Mouse (Mus musculus) limb, embryonic 10.5 days (tissue): Measurements from ENCODE around the gene Ssr2. TPM values are rescaled to one million over a fixed set of nuclear protein-coding genes. Genes with fewer than 3 reads are reported as not detected.

Experiments used
- DNase-seq: peaks from one replicate; pipeline ENCODE4 v3.0.0-alpha.2; 2017; ENCODE audit warnings: low spot score
- H3K27ac ChIP-seq: fragments of 300-500 bp; sonication (generic); 2 replicates; pipeline ENCODE4 v1.5.1; 2016; ENCODE audit warnings: mild to moderate bottlenecking
- H3K27me3 ChIP-seq: fragments of 300-500 bp; sonication (generic); 2 replicates; pipeline ENCODE4 v1.6.1; 2016; ENCODE audit warnings: low read depth, mild to moderate bottlenecking; ENCODE audit not compliant: poor library complexity, severe bottlenecking
- H3K36me3 ChIP-seq: fragments of 300-500 bp; sonication (generic); 2 replicates; pipeline ENCODE4 v1.6.1; 2016; ENCODE audit warnings: mild to moderate bottlenecking, moderate library complexity
- H3K4me1 ChIP-seq: fragments of 300-500 bp; sonication (generic); 2 replicates; pipeline ENCODE4 v1.6.1; 2016
- H3K4me3 ChIP-seq: fragments of 300-500 bp; sonication (generic); 2 replicates; pipeline ENCODE4 v1.5.1; 2016; ENCODE audit warnings: mild to moderate bottlenecking, moderate library complexity
- H3K9me3 ChIP-seq: fragments of 300-500 bp; sonication (generic); replicated peaks from 2 replicates; pipeline ENCODE4 v1.6.1; 2016; ENCODE audit warnings: mild to moderate bottlenecking
- WGBS: fragments of 180-500 bp; shearing (Covaris S2); methylation state at CpG from one replicate; pipeline ENCODE4 v1.1.7; 2016; 5-methylcytosine and 5-hydroxymethylcytosine counted together
- polyA plus RNA-seq: library from polyadenylated mRNA; unstranded; fragments of >200 nt; fragmentation: Nextera tagmentation; extraction: Ambion mirVana; gene quantifications from 2 replicates; pipeline ENCODE4 v1.2.1, GENCODE M21; 2016

Gene Ssr2
- polyA plus RNA-seq, 1 experiment from 2014 or later = 199 TPM

DNA sequence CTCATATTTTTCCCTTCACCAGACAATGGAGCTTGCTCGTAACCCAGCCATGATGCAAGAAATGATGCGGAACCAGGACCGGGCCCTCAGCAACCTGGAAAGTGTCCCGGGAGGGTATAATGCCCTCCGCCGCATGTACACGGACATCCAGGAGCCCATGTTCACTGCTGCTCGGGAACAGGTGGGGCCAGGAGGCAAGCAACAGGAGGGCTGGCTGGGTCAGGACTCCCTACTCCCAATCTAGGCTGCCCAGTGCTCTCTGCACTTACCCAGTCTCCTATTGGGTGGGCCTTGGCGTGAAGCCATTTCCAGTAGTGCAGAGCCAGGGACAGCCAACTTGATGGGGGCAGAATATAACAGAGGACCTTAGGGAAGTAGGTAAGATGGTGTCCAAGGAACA lies 16.1 kb upstream of the Ssr2 start:
- WGBS = 95% methylated on average over 9 of the region's 9 CpGs
- peaks cover 11% of the 10 kb centered on the region for H3K4me1 ChIP-seq
- H3K4me3 ChIP-seq = no peak overlapping the region
- no peak for DNase-seq
- no peak overlapping the region for H3K27ac ChIP-seq
- peaks cover 95% of the 10 kb centered on the region for H3K36me3 ChIP-seq
- no peaks in the 10 kb centered on the region for H3K27me3 ChIP-seq
- no peaks in the 10 kb centered on the region for H3K9me3 ChIP-seq

DNA sequence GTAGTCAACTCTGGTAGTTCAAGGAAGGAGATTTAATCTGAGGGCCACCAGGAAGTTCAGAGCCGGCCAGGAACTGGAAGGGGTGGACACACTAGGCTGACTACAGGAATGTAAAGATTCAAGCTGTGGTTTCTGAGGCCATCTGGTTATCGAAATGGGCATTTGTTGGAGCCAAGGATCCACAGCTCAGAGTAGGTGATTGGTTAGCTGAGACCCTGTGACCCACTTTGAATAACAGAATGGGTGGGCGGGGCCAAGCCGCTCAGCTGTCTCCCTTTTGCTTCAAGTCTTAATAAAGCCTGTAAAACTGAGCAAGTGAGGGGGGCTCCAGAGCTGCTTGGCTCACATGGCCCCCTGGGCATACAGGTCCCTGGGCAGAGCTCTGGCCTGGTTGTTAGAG lies 13.7 kb upstream of the Ssr2 start:
- H3K27me3 ChIP-seq = no peaks in the 10 kb centered on the region
- no peaks in the 10 kb centered on the region for H3K4me1 ChIP-seq
- no peak overlapping the region for H3K4me3 ChIP-seq
- H3K27ac ChIP-seq = no peak overlapping the region
- H3K9me3 ChIP-seq = no peaks in the 10 kb centered on the region
- H3K36me3 ChIP-seq = peaks cover 100% of the 10 kb centered on the region
- WGBS = 77% methylated on average over 4 of the region's 4 CpGs
- DNase-seq = no peak

DNA sequence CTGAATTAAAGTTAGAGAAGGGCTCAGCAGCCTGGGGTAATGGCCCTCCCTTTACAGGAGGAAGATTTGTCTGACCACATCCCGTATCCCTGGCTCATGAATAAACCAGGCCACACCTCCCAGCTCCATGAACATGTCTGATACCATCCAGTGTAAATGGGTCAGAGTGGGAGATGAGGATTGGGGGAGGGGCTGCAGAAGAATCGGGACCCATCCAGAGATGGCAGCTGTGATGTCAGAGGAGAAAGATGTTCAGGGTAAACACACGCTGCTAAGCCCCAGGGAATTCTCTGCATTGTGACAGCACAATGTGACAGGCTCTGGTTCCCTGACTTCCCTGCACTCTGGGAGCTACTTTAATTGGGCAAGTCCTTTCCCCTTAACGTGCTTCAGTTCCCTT lies 12.2 kb upstream of the Ssr2 start:
- H3K9me3 ChIP-seq = no peaks in the 10 kb centered on the region
- no peaks in the 10 kb centered on the region for H3K4me1 ChIP-seq
- no peaks in the 10 kb centered on the region for H3K27me3 ChIP-seq
- H3K36me3 ChIP-seq = peaks cover 100% of the 10 kb centered on the region
- DNase-seq = no peak
- no peak overlapping the region for H3K4me3 ChIP-seq
- no peak overlapping the region for H3K27ac ChIP-seq
- WGBS = 81% methylated on average over 4 of the region's 4 CpGs

DNA sequence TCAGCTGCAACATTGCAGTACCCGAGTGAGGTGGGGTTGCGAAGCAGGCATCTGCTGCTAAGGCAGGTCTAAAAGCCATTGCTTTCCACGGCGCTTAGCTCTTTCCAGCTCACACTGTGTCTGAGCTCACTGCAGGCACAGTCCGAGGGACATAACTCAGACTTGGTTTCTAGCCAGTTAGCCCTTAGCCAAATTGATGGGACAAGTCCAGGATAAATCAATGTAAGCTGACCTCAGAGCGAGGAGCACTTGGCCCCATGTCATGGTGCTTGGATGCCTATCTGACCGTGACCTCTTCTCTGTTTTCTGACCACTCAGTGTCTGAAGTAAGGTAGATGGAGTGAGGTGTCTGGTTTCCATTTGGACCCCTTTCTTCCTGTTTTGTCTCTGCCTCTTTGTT lies 11.7 kb upstream of the Ssr2 start:
- WGBS = 89% methylated on average over 7 of the region's 7 CpGs
- Histone ChIP-seq H3K4me1 (no peaks in the 10 kb centered on the region), H3K4me3 (no peak overlapping the region), H3K27me3 (no peaks in the 10 kb centered on the region), H3K9me3 (no peaks in the 10 kb centered on the region), H3K27ac (no peak overlapping the region), H3K36me3 (peaks cover 100% of the 10 kb centered on the region)
- no peak for DNase-seq

DNA sequence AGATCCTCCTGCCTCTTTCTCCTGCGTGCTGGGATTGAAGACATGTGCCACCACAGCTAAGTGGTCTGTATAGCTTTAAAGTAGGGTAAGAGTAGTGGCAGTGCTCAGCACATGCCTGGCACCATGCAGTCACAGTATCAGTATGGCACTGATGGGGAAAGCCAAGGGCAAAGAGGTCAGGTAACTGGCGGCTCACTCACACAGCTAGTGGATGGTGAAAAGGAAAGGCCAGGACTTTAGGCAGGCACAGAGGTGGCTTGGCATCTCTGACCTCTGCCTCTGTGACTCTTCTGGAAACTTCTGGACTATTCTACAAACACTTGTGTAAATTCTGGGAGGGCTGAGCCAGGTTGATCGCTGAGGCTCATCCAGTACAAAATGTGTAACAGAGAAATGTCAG lies 9.6 kb upstream of the Ssr2 start:
- 92% methylated on average over 3 of the region's 3 CpGs for WGBS
- no peak for DNase-seq
- Histone ChIP-seq H3K4me3 (no peak overlapping the region), H3K27ac (no peak overlapping the region), H3K9me3 (no peaks in the 10 kb centered on the region), H3K36me3 (peaks cover 98% of the 10 kb centered on the region), H3K4me1 (no peaks in the 10 kb centered on the region), H3K27me3 (no peaks in the 10 kb centered on the region)

DNA sequence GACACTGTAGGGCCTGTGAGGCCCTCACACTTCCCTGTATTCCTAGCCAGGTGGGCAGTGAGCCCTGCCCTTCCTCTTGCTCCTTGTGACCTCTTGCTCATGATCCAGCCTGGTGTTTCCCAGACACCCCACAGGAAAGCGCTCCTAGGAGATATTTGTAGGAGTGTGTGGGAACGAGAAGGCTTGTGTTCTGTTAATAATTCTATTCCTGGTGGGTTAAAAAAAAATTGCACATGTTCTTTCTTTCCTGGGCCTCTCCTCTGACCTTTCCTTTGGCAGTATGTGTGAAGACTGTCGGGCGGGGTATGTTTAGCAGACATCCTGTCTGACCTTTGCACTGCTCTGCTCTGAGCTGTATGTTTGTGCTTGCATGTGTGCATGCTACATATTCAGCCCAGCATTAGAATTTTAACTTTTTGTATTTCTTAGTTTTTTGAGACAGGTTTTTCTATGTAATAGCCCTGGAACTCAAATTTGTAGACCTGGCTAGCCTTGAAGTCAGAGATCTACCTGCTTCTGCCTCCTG lies 9.1 kb upstream of the Ssr2 start:
- Histone ChIP-seq H3K9me3 (no peaks in the 10 kb centered on the region), H3K4me3 (no peak overlapping the region), H3K4me1 (no peaks in the 10 kb centered on the region), H3K36me3 (peaks cover 93% of the 10 kb centered on the region), H3K27me3 (no peaks in the 10 kb centered on the region), H3K27ac (no peak overlapping the region)
- 93% methylated on average over 4 of the region's 4 CpGs for WGBS
- no peak for DNase-seq

DNA sequence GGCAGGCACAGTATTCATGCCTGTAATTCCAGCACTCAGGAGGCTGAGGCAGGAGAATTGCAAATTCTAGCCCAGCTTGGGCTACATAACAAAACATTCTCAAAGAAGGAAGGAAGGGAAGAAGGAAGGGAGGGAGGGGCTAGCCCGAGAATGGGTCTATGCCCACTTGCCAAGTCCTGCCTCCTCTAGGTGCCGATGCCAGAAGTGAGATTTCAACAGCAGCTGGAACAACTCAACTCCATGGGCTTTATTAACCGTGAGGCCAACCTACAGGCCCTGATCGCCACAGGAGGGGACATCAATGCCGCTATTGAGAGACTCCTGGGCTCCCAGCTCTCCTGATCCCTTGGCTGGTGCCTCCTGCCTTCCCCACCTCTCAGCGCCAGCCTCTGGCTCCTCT lies 7.8 kb upstream of the Ssr2 start:
- peaks cover 81% of the 10 kb centered on the region for H3K36me3 ChIP-seq
- H3K27ac ChIP-seq = no peak overlapping the region
- no peak for DNase-seq
- 96% methylated on average over 6 of the region's 6 CpGs for WGBS
- no peak overlapping the region for H3K4me3 ChIP-seq
- H3K27me3 ChIP-seq = no peaks in the 10 kb centered on the region
- no peaks in the 10 kb centered on the region for H3K4me1 ChIP-seq
- no peaks in the 10 kb centered on the region for H3K9me3 ChIP-seq

DNA sequence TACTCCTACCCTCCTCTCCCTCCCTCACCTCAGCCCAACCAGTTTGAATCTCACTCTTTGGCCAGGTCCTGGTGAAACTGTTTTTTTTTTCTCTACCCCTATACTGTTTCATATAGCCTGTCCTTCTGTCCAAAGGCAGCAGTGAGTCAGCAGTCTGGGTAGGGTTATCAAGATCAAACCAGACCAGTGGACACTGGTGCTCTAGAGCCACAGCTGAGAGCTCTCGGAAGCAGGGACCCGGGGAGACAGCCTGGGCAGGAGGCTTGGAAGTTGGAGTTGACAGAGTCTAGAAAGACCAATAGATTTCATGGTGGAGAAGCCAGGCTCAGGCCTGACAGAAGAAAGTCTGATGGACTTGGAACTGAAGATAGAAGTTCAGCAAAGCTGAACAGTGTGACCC lies 7.1 kb upstream of the Ssr2 start:
- Histone ChIP-seq H3K4me3 (no peak overlapping the region), H3K36me3 (peaks cover 73% of the 10 kb centered on the region), H3K4me1 (no peaks in the 10 kb centered on the region), H3K27me3 (no peaks in the 10 kb centered on the region), H3K9me3 (no peaks in the 10 kb centered on the region), H3K27ac (no peak overlapping the region)
- DNase-seq = no peak
- WGBS = 91% methylated on average over 2 of the region's 2 CpGs

DNA sequence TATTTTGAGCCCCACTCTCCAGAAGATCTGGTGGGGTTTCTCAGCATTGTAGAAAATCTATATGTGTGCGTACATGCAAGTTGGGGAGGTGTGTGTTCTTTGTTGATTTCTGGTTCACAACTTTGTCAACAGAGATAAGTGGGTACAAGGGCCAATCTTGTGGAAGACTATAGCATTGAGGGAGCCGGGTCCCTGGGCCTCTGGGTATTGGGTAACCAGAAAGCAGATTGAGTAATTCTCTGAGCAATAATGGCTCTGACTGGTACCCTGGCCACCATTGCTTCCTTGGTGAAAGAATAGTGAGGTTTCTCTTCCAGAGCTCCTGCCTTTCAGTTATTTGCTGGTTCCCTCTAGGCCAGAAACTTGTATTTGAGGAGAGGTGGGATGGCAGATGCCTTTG lies 6.6 kb upstream of the Ssr2 start:
- DNase-seq = no peak
- no peaks in the 10 kb centered on the region for H3K27me3 ChIP-seq
- H3K27ac ChIP-seq = no peak overlapping the region
- no peak overlapping the region for H3K4me3 ChIP-seq
- WGBS = 92% methylated on average over 2 of the region's 2 CpGs
- no peaks in the 10 kb centered on the region for H3K9me3 ChIP-seq
- H3K4me1 ChIP-seq = no peaks in the 10 kb centered on the region
- peaks cover 69% of the 10 kb centered on the region for H3K36me3 ChIP-seq

DNA sequence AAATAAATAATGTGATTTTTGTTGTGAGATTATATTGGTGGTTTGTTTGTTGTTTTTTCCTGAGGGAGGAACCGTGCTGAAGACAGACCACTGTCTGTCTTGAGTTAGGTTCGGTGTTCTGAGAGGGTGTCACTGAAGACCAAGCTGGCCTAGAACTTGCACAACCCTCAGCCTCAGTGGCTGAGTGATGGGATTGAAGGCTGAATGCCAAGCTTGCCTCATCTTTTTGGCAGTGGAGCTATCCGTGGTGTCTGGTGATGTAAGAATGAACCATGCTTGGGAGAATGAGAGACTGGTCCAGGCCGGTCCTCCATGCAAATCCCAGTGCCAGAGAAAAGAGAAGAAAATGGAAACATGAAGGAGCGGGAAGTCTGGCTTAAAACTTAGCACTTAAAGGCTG lies 6.0 kb upstream of the Ssr2 start:
- no peak overlapping the region for H3K27ac ChIP-seq
- H3K4me3 ChIP-seq = no peak overlapping the region
- 87% methylated on average over 5 of the region's 5 CpGs for WGBS
- no peaks in the 10 kb centered on the region for H3K27me3 ChIP-seq
- H3K9me3 ChIP-seq = no peaks in the 10 kb centered on the region
- H3K4me1 ChIP-seq = no peaks in the 10 kb centered on the region
- DNase-seq = no peak
- H3K36me3 ChIP-seq = peaks cover 63% of the 10 kb centered on the region

DNA sequence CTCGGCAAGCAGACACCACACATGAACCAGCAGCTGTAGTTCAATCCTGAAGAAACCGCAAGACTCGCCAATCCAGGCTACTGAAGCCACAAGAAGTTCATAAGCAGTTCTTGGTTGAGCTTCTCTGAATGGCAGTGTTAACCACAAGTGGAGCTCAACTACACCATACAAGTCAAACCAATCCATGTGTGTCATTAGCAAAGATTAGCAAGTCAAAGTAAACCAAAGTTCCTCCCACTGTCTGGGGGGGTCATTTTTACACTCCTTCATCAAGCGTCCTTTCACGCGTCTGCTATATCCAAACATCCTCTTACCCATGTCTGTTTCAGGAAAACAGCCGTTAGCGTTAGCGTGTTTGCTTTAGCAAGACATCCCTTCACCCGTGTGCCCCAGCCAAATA lies 5.3 kb upstream of the Ssr2 start:
- H3K9me3 ChIP-seq = no peaks in the 10 kb centered on the region
- no peak for DNase-seq
- no peaks in the 10 kb centered on the region for H3K4me1 ChIP-seq
- H3K27me3 ChIP-seq = no peaks in the 10 kb centered on the region
- WGBS = 95% methylated on average over 10 of the region's 10 CpGs
- H3K36me3 ChIP-seq = peaks cover 56% of the 10 kb centered on the region
- H3K27ac ChIP-seq = no peak overlapping the region
- H3K4me3 ChIP-seq = no peak overlapping the region

DNA sequence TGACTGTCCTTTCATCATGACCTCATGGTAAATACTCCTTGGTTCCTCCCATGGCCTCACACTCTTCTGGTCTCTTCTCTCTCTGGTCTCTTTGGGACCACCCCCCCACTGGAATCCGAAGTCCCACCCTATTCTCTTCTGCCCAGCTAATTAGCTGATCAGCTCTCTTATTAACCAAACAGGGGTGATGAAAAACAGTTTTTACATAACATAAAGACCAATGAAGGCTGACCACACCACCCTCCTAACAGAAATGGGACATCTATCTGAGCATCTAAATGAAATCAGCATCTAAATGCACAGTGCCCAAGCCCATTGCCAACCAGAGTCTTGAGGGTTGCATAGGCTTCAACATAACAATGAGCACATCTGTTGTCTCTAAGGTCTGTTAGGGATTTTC lies 3.8 kb upstream of the Ssr2 start:
- WGBS = 78% methylated on average over 1 of the region's 1 CpGs
- no peak overlapping the region for H3K27ac ChIP-seq
- no peaks in the 10 kb centered on the region for H3K9me3 ChIP-seq
- no peaks in the 10 kb centered on the region for H3K4me1 ChIP-seq
- peaks cover 41% of the 10 kb centered on the region for H3K36me3 ChIP-seq
- no peaks in the 10 kb centered on the region for H3K27me3 ChIP-seq
- DNase-seq = no peak
- H3K4me3 ChIP-seq = no peak overlapping the region

DNA sequence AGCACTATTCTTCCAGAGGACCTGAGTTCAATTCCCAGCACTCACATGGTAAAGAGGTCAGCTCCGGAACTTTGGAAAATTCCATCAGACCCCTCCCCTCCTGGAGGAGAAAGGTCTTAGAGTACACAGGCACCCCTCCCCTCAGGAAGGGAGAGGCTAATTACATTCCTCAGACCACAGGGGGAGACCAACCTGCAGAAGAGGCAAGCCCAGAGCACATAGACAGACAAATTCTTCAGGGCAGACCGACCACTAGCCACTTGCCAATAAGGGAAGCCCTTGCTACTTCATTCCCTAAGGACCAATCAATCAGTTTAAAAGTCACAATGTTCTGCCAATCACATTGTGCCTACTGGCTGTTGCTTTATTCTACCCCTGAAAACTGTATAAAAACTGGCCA lies 2.8 kb upstream of the Ssr2 start:
- Histone ChIP-seq H3K27ac (no peak overlapping the region), H3K27me3 (no peaks in the 10 kb centered on the region), H3K4me1 (no peaks in the 10 kb centered on the region), H3K9me3 (no peaks in the 10 kb centered on the region), H3K4me3 (no peak overlapping the region), H3K36me3 (peaks cover 31% of the 10 kb centered on the region)
- WGBS = 89% methylated on average over 2 of the region's 2 CpGs
- DNase-seq = no peak

DNA sequence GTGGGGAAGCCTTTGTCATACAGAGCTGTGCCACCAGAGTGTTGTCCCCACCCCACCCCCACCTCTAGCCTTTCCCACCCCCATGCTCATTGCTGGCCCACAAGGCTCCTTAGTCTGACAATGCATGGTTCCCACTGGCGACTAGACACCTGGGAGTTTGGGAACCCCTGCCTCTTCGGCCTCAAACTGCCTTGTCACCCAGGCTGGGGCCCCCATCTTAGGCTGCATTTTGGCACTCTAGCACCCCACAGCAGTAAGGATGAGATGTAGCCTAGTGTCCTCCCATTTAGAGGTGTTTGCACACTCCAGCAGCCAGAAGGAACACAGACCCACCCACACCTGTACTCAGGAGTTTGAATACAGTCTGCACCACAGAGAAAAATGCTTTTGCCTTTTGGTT lies 1.9 kb upstream of the Ssr2 start:
- H3K36me3 ChIP-seq = peaks cover 21% of the 10 kb centered on the region
- no peak overlapping the region for H3K27ac ChIP-seq
- H3K4me3 ChIP-seq = no peak overlapping the region
- no peak for DNase-seq
- peaks cover under 1% of the 10 kb centered on the region for H3K4me1 ChIP-seq
- no peaks in the 10 kb centered on the region for H3K27me3 ChIP-seq
- WGBS = 88% methylated on average over 2 of the region's 2 CpGs
- H3K9me3 ChIP-seq = no peaks in the 10 kb centered on the region
